Mouse (Mus musculus) midbrain, embryonic 12.5 days (tissue): ENCODE results near the gene Maml1. TPM values are rescaled to one million over a fixed set of nuclear protein-coding genes. Genes with fewer than 3 reads are reported as not detected.
A peak's percentile ranks its signal among the peaks of the same experiment; 100 is the strongest.

Experiments used
- ATAC-seq: fragments of 200-750 bp; cut with Nextera tagmentation; 2 replicates; pipeline ENCODE4 v1.8.0; 2017; ENCODE audit warnings: low read depth, moderate TSS enrichment, moderate library complexity; ENCODE audit not compliant: low FRiP score
- H3K27ac ChIP-seq: fragments of 300-500 bp; sonication (generic); replicated peaks from 2 replicates; pipeline ENCODE4 v1.5.1; 2016; ENCODE audit warnings: mild to moderate bottlenecking
- H3K27me3 ChIP-seq: fragments of 300-500 bp; sonication (generic); 2 replicates; pipeline ENCODE4 v1.6.1; 2016; ENCODE audit warnings: mild to moderate bottlenecking
- H3K36me3 ChIP-seq: fragments of 300-500 bp; sonication (generic); 2 replicates; pipeline ENCODE4 v1.6.1; 2016
- H3K4me1 ChIP-seq: fragments of 300-500 bp; sonication (generic); 2 replicates; pipeline ENCODE4 v1.6.1; 2016
- H3K4me2 ChIP-seq: fragments of 300-500 bp; sonication (generic); replicated peaks from 2 replicates; pipeline ENCODE4 v1.6.1; 2016; ENCODE audit warnings: mild to moderate bottlenecking, moderate library complexity
- H3K4me3 ChIP-seq: fragments of 300-500 bp; sonication (generic); 2 replicates; pipeline ENCODE4 v1.5.1; 2016; ENCODE audit warnings: mild to moderate bottlenecking
- H3K9ac ChIP-seq: fragments of 300-500 bp; sonication (generic); replicated peaks from 2 replicates; pipeline ENCODE4 v1.6.1; 2016; ENCODE audit warnings: mild to moderate bottlenecking, moderate library complexity
- H3K9me3 ChIP-seq: fragments of 300-500 bp; sonication (generic); 2 replicates; pipeline ENCODE4 v1.6.1; 2016; ENCODE audit warnings: mild to moderate bottlenecking
- WGBS: fragments of 180-500 bp; shearing (Covaris S2); methylation state at CpG from one replicate; pipeline ENCODE4 v1.1.7; 2016; 5-methylcytosine and 5-hydroxymethylcytosine counted together
- microRNA-seq: library from miRNA; unstranded; fragments of <30 nt; microRNA quantifications from one replicate; pipeline ENCODE4, GENCODE M21; 2017
- polyA plus RNA-seq: library from polyadenylated mRNA; unstranded; fragments of >200 nt; fragmentation: Nextera tagmentation; extraction: Ambion mirVana; gene quantifications from 2 replicates; pipeline ENCODE4 v1.2.1, GENCODE M21; 2016

Gene Maml1
- polyA plus RNA-seq, 1 experiment from 2014 or later = 6.6 TPM

DNA sequence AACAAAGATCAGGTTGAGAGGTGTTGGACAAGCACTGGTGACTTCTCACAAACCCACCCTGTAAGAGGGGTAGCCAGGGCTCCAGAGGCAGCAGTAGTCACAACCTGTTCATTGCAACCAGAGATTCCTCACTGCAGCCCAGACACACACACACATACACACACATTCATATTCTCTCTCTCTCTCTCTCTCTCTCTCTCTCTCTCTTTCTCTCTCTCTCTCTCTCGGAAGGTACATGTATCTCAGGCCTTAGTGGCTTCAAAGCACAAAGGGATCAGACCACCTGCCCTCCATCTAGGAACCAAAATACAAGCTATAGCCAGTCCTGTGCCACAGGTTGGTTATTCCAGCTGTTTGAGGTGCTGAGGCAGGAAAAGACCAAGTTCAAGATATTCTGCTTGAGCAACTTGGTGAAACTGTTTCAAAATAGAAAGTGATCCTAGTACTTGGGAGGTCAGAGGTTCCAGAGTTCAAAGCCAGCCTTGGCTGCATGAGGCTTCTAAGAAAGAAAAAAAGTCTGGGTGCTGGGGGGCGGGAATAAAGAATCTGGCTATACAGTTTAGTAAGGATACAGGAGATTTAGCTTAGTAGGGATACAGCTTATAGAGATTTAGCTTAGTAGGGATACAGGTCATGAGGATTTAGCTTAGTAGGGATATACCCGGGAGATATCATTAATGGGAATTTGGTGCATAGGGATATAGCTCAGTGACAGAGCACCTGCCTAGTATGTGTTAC lies 80.6 kb downstream of the Maml1 start:
- Histone ChIP-seq H3K27me3 (peaks cover 3% of the 10 kb centered on the region; the same call in 1 of the 2 replicates), H3K4me1 (peaks cover 15% of the 10 kb centered on the region), H3K4me2 (peak overlapping the region; percentile 62), H3K27ac (no peak overlapping the region), H3K9me3 (no peaks in the 10 kb centered on the region), H3K36me3 (peaks cover 14% of the 10 kb centered on the region), H3K9ac (no peak overlapping the region), H3K4me3 (peak overlapping the region; percentile 92; the same call in 1 of the 2 replicates)
- WGBS = 82% methylated on average over 3 of the region's 3 CpGs
- no peak for ATAC-seq

DNA sequence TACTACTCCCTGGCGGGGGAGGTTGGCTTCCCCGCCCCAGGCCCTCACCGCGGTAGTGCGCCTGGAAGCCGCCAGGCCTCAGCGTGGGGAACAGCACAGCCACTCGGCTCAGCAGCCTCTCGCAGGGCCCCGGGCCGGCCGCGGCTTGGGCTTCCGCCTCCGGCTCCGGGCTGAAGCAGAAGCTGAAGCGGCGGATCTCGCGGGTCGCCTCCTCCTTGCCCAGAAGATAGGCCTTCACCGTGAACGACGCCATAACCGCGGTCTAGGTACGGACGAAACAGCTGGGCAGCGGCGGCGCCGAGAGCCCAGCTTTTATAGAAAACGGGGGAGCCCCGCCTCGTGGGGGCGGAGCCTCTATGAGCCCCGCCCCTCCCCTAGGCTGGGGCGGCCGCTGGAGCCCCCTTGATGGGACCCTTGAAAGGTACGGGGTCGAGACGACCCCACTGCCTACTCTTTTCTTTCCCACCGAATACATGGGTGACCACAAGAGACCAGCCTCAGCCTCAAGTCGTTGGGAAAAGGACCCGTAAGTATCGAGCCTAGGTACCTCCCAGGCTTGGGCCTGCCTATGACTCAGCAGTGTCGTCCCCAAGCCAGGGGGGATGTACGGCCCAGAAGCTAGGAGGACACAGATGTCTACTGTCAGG lies 81.5 kb downstream of the Maml1 start, which contains the start of the genes Sqstm1 and Mgat4b:
Gene Sqstm1 (minus strand): TSS at position 323 of the 647 bp plus-strand sequence.
Gene Mgat4b (plus strand): TSS at position 386 of the 647 bp plus-strand sequence.
- Histone ChIP-seq H3K27ac (peak within 1 kb of the TSS; percentile 95), H3K4me1 (peaks cover 8% of the 10 kb centered on the region), H3K27me3 (no peaks in the 10 kb centered on the region), H3K4me3 (peak within 1 kb of the TSS; percentile 92), H3K4me2 (peak within 1 kb of the TSS; percentile 62), H3K36me3 (peaks cover 23% of the 10 kb centered on the region), H3K9me3 (no peaks in the 10 kb centered on the region), H3K9ac (peak within 1 kb of the TSS; percentile 87)
- WGBS = under 1% methylated on average over 47 of the region's 48 CpGs
- ATAC-seq = peak; percentile 87

DNA sequence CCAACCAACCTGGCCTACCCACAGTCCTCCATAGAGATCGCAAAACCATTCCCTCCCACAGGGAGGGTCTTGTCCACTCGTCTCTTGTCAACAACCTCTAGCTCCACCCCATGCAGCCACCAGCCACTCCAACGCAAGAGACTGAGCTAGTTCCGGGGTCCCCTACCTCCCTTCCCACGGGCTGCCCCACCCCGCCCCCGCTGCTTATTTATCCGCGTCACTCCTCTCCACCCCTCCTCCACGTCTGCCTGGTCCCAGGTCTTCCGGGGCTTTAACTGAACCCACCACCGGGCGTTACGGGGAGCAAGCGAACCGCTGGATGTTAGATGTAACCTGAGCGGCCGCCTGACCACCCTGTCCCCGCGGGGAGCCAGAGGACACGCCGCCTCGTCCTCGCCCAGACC lies 82.0 kb downstream of the Maml1 start:
- H3K27me3 ChIP-seq = no peaks in the 10 kb centered on the region
- H3K4me2 ChIP-seq = peak overlapping the region; percentile 62
- no peaks in the 10 kb centered on the region for H3K9me3 ChIP-seq
- H3K9ac ChIP-seq = peak overlapping the region; percentile 87
- under 1% methylated on average over 24 of the region's 24 CpGs for WGBS
- peak overlapping the region; percentile 95 for H3K27ac ChIP-seq
- peak; percentile 94 for ATAC-seq
- H3K36me3 ChIP-seq = peaks cover 28% of the 10 kb centered on the region
- H3K4me3 ChIP-seq = peak overlapping the region; percentile 92
- peaks cover 7% of the 10 kb centered on the region for H3K4me1 ChIP-seq

DNA sequence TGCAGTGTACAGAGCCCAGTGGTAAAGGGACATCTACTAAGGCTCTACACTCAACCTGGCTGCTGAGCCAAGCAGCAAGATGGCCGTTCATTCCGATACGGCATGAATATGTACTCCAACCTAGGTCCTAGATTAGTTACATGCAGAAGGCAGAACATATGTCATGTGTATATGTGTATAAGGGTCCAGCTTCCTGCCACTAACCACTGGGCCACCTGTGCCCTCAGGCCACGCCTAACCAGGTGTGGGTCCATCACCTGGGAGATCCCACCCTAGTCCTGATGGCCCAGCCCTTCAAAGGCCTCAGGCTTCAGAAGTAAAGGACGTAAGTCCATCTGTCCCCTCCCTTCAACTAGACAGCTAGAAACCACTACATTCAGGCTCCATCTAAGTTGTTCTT lies 84.1 kb downstream of the Maml1 start:
- peaks cover 46% of the 10 kb centered on the region for H3K36me3 ChIP-seq
- H3K4me3 ChIP-seq = no peak overlapping the region
- no peak overlapping the region for H3K4me2 ChIP-seq
- 97% methylated on average over 5 of the region's 5 CpGs for WGBS
- ATAC-seq = no peak
- H3K4me1 ChIP-seq = peaks cover 7% of the 10 kb centered on the region
- no peaks in the 10 kb centered on the region for H3K27me3 ChIP-seq
- H3K9ac ChIP-seq = no peak overlapping the region
- H3K9me3 ChIP-seq = no peaks in the 10 kb centered on the region
- H3K27ac ChIP-seq = no peak overlapping the region

DNA sequence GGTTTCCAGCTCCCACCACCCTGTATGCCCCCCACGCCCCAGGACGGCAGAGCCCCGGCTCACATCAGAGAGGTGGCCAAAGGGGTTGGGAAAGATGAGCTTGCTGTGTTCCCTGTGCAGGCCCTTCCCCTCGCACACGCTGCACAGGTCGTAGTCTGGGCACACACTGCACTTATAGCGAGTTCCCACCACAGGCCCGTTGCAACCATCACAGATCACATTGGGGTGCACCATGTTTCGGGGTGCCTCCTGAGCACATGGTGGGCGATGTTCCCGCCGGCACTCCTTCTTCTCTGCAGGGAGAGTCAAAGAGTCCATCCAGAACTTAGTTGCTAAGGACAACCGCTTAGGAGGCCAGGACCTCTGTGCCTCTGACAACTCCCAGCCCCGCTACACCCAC lies 84.8 kb downstream of the Maml1 start:
- Histone ChIP-seq H3K4me3 (no peak overlapping the region), H3K27ac (no peak overlapping the region), H3K9me3 (no peaks in the 10 kb centered on the region), H3K27me3 (no peaks in the 10 kb centered on the region), H3K4me1 (peaks cover 7% of the 10 kb centered on the region), H3K4me2 (no peak overlapping the region), H3K9ac (no peak overlapping the region), H3K36me3 (peaks cover 53% of the 10 kb centered on the region)
- ATAC-seq = no peak
- 96% methylated on average over 14 of the region's 14 CpGs for WGBS

DNA sequence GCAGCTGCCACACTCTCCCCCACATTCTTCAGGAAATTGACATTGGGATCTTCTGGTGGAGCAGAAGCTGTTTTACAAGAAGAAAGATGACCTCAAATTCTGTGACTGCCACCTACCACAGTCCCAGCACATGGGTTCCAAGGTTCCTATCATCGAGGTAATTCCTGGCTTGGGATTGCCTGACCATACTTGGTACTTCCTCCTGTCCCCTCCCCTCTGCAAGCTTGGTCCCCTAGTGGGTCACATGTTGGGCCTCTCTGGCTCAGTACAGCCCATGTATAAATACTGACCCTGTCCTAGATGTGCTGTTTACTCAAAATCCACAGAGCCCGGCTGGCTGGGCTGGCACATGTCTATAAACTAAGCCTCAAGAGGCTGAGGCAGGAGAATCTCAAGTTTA lies 86.1 kb downstream of the Maml1 start:
- Histone ChIP-seq H3K4me1 (peaks cover 7% of the 10 kb centered on the region), H3K27ac (no peak overlapping the region), H3K4me2 (no peak overlapping the region), H3K9ac (no peak overlapping the region), H3K9me3 (no peaks in the 10 kb centered on the region), H3K4me3 (no peak overlapping the region), H3K36me3 (peaks cover 66% of the 10 kb centered on the region), H3K27me3 (no peaks in the 10 kb centered on the region)
- ATAC-seq = no peak
- WGBS = 96% methylated on average over 2 of the region's 2 CpGs

Small RNAs within 50 kb of the gene (microRNA-seq; reads per million reads assigned to microRNA genes)
- 1.2 reads per million for gene Mir6919

Other genes starting within 250 kb of the Maml1 start
- gene Tbc1d9b, start 160.9 kb downstream of the Maml1 start, polyA plus RNA-seq = 41.1 and 45.2 TPM in 2 replicates
- 23.3 and 24.2 TPM in 2 replicates for gene Mrnip, start 117.9 kb downstream of the Maml1 start, polyA plus RNA-seq
- gene Sqstm1, start 81.5 kb downstream of the Maml1 start, polyA plus RNA-seq = 193 and 203 TPM in 2 replicates
- 40.7 and 45.6 TPM in 2 replicates for gene Mgat4b, start 81.4 kb downstream of the Maml1 start, polyA plus RNA-seq
- 0.85 and 1.3 TPM in 2 replicates for gene Ltc4s, start 53.7 kb downstream of the Maml1 start, polyA plus RNA-seq
- gene Canx, start 33.4 kb upstream of the Maml1 start, polyA plus RNA-seq = 282 and 289 TPM in 2 replicates
- not detected in 2 replicates for gene Cby3, start 62.2 kb upstream of the Maml1 start, polyA plus RNA-seq
- 699 and 705 TPM in 2 replicates for gene Hnrnph1, start 84.7 kb upstream of the Maml1 start, polyA plus RNA-seq
- gene Rufy1, start 138.8 kb upstream of the Maml1 start, polyA plus RNA-seq = 26.7 and 32.8 TPM in 2 replicates